Mouse (Mus musculus) lung, embryonic 14.5 days (tissue): ENCODE data around the gene Gm21732. TPM values are rescaled to one million over a fixed set of nuclear protein-coding genes. Genes with fewer than 3 reads are reported as not detected.
"Not testable (repeated sequence)": the region's sequence is repeated elsewhere in the genome, so short reads cannot be mapped to it uniquely, and the experiment has no call there.

Source experiments
- ATAC-seq: fragments of 200-750 bp; cut with Nextera tagmentation; 2 replicates; pipeline ENCODE4 v1.8.0; 2017; ENCODE audit warnings: mild to moderate bottlenecking, moderate TSS enrichment, moderate library complexity; ENCODE audit not compliant: insufficient read depth
- DNase-seq: peaks from one replicate; pipeline ENCODE4 v3.0.0-alpha.2; 2015
- H3K27ac ChIP-seq: fragments of 300-500 bp; sonication (generic); 2 replicates; pipeline ENCODE4 v1.5.1; 2014; ENCODE audit warnings: low read depth, mild to moderate bottlenecking, moderate library complexity
- H3K27me3 ChIP-seq: fragments of 300-500 bp; sonication (generic); 2 replicates; pipeline ENCODE4 v1.6.1; 2014; ENCODE audit warnings: low read length, control low read depth; ENCODE audit not compliant: insufficient read depth
- H3K36me3 ChIP-seq: fragments of 300-500 bp; sonication (generic); 2 replicates; pipeline ENCODE4 v1.6.1; 2014; ENCODE audit warnings: control low read depth; ENCODE audit not compliant: insufficient read depth
- H3K4me1 ChIP-seq: fragments of 300-500 bp; sonication (generic); 2 replicates; pipeline ENCODE4 v1.6.1; 2014; ENCODE audit warnings: antibody characterized with exemption, control low read depth; ENCODE audit not compliant: insufficient read depth
- H3K4me2 ChIP-seq: fragments of 300-500 bp; sonication (generic); 2 replicates; pipeline ENCODE4 v1.6.1; 2014; ENCODE audit warnings: mild to moderate bottlenecking
- H3K4me3 ChIP-seq: fragments of 300-500 bp; sonication (generic); 2 replicates; pipeline ENCODE4 v1.5.1; 2014; ENCODE audit warnings: low read depth, low read length
- H3K9ac ChIP-seq: fragments of 300-500 bp; sonication (generic); 2 replicates; pipeline ENCODE4 v1.6.1; 2014
- H3K9me3 ChIP-seq: fragments of 300-500 bp; sonication (generic); 2 replicates; pipeline ENCODE4 v1.6.1; 2016; ENCODE audit warnings: low read depth, low read length, control low read depth
- WGBS: fragments of 180-500 bp; shearing (Covaris S2); extraction: QIAGEN DNeasy Blood & Tissue Kit; methylation state at CpG from one replicate; pipeline ENCODE4 v1.1.7; 2014; 5-methylcytosine and 5-hydroxymethylcytosine counted together
- polyA plus RNA-seq: library from polyadenylated mRNA; unstranded; fragments of >200 nt; fragmentation: Nextera tagmentation; extraction: Ambion mirVana; gene quantifications from 2 replicates; pipeline ENCODE4 v1.2.1, GENCODE M21; 2014

Gm21732 gene
- not detected in 2 replicates for polyA plus RNA-seq

- not testable (repeated sequence) for H3K36me3 ChIP-seq, H3K27ac ChIP-seq, H3K27me3 ChIP-seq, H3K4me3 ChIP-seq, ATAC-seq, H3K9ac ChIP-seq, H3K4me1 ChIP-seq, DNase-seq, H3K9me3 ChIP-seq, H3K4me2 ChIP-seq
- no CpG with 5 or more reads among the region's 2 CpGs for WGBS
These were observed at the start of gene Gm21732 for GRCm38 (mm10) chrY:38575591-38575990. Gene Gm21732 (minus strand): TSS chrY:38575691.

Other genes starting within 250 kb of the Gm21732 start
- gene Gm20897, start 73.5 kb downstream of the Gm21732 start, polyA plus RNA-seq, result not detected in 2 replicates